Mouse (Mus musculus) CH12.LX (cell line): Measurements from ENCODE around the gene Rmi2.

Experiments
- CHD2 ChIP-seq: IDR thresholded peaks from 2 replicates; pipeline ENCODE4 v1.6.1; 2011; ENCODE audit warnings: low read length, improper control_type of control experiment
- CTCF ChIP-seq, 2 experiments: IDR thresholded peaks in 1 of 2; conservative IDR thresholded peaks in 1 of 2; 2 replicates each; pipeline ENCODE4 v1.5.1; 2011 to 2012; ENCODE audit warnings: low read depth in 2 of 2, low read length in 2 of 2, improper control_type of control experiment in 1 of 2, inconsistent platforms in 1 of 2, mild to moderate bottlenecking in 1 of 2, moderate library complexity in 1 of 2
- JUND ChIP-seq: conservative IDR thresholded peaks from 2 replicates; pipeline ENCODE4 v1.6.1; 2011; ENCODE audit warnings: low read depth, low read length, improper control_type of control experiment
- MAX ChIP-seq: IDR thresholded peaks from 2 replicates; pipeline ENCODE4 v1.6.1; 2011; ENCODE audit warnings: low read length, improper control_type of control experiment
- MAZ ChIP-seq: IDR thresholded peaks from 2 replicates; pipeline ENCODE4 v1.6.1; 2012; ENCODE audit warnings: low read depth, mild to moderate bottlenecking, inconsistent platforms, low read length, improper control_type of control experiment, moderate library complexity
- POLR2A ChIP-seq: IDR thresholded peaks from 2 replicates; pipeline ENCODE4 v1.6.1; 2011; ENCODE audit warnings: low read depth, mild to moderate bottlenecking, improper control_type of control experiment, low read length
- SMC3 ChIP-seq: IDR thresholded peaks from 2 replicates; pipeline ENCODE4 v1.6.1; 2011; ENCODE audit warnings: low read depth, low read length, improper control_type of control experiment
- TBP ChIP-seq: conservative IDR thresholded peaks from 2 replicates; pipeline ENCODE4 v1.6.1; 2011; ENCODE audit warnings: low read depth, low read length, improper control_type of control experiment
- UBTF ChIP-seq: IDR thresholded peaks from 2 replicates; pipeline ENCODE4 v1.6.1; 2012; ENCODE audit warnings: low read depth, mild to moderate bottlenecking, inconsistent platforms, low read length, improper control_type of control experiment, moderate library complexity
- USF2 ChIP-seq: conservative IDR thresholded peaks from 2 replicates; pipeline ENCODE4 v1.6.1; 2011; ENCODE audit warnings: low read depth, low read length, improper control_type of control experiment

GRCm38 (mm10) chr16:10812865-10813371 lies 21.9 kb upstream of the Rmi2 start, which contains the start of gene Gm11172:
- TF ChIP-seq MAZ (no peak), MAX (no peak), CHD2 (no peak), POLR2A (no peak), JUND (no peak), TBP (no peak), SMC3 (no peak), UBTF (no peak), CTCF (conservative IDR thresholded peaks at IDR 0.05 in 1 of 2, IDR thresholded peaks at IDR 0.05 in 1 of 2; ENCODE audit: low read depth in 2 of 2, low read length in 2 of 2) (no peak), USF2 (no peak)
